Mouse (Mus musculus): Measurements from ENCODE around the gene Ankdd1a. TPM values are rescaled to one million over a fixed set of nuclear protein-coding genes. Genes with fewer than 3 reads are reported as not detected.
A peak's percentile ranks its signal among the peaks of the same experiment; 100 is the strongest.

Gene Ankdd1a
- total RNA-seq (2021) = 1 to 10 TPM; 1.7 to 1.9 TPM
- long read RNA-seq, experiment 1, partial matches to known transcripts = 0 of 1 reads
- long read RNA-seq, experiment 1, other reads (novel, unspliced or antisense) = 1 of 1 reads
- long read RNA-seq, experiment 2 = 0 reads

DNA sequence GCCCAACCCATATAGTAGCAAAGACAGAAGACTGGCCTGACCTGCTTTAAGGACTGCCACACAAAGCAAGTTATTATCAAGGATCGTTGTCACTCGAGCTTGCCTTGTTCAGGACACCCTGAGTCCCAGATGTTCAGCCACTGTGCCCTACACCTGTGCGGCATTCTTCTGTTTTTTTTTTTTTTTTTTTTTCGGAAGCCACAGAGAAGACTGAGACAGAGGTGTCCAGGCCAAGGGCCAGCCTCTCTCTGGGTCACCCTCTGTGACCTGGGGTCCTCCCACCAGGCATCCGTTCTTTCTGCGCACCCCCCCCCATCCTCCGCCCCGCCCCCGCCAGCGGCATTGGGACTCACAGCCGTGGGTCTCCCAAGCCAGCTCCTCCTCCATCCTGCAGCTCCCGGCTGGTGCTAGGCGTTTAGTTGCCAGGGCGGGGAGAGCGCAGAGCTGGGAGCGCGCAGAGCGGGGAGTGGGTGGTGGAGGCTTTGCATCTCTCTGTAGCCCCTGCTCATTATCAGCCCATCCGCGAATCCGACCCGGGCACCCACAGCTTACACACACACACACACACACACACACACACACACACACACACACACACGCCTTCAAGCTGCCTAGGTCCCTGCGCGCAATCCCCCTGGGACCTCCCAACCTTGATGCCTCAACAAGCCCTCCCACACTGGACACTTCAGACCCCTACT lies at the start of gene Ankdd1a:
Gene Ankdd1a (minus strand): TSS at position 387 of the 698 bp plus-strand sequence.
- DNase-seq (ENCODE audit: low spot score in 2 of 2) = peak; percentile 71 to 72

DNA sequence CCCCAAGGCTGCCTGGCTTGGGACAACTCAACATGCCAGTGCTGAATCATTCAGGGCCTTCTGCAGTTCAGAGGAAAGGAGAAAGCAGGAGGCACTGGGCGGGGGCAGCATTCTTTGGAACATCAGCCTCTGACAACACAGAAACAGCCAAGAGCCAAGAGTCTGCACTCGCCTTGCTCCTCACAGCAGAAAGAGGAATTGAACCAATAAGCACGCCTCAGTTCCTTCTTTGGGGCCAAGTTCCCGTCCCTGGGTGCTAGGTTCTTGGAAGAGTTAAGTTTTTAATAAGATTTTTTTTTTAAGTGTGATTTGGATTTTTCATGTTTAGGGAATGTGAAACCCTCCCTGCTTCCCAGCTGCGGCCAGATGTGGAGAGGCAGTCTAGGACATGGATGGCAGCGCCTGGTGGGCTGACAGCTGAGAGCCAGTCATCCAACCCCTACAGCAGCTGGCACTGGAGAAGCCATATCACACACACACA lies 49.5 kb upstream of the Ankdd1a start:
- no peak for DNase-seq (ENCODE audit: low spot score in 2 of 2)

DNA sequence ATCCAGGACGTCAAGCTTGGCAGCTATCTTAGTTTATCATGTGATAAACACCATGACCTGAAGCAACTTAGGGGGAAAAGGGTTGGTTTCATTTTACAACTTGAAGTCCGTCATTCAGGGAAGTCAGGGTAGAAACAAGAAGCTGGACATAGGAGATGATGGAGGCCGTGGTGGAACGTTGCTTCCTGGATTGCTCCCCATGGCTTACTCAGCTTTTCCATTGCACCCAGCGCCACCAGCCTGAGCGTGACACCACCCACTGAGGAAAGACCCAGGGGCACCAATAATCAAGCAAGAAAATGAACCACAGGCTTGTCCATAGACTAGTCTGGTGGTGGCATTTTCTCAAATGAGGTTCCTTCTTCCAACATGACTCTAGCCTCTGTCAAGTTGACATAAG lies 48.8 kb upstream of the Ankdd1a start:
- DNase-seq (ENCODE audit: low spot score in 2 of 2) = no peak

DNA sequence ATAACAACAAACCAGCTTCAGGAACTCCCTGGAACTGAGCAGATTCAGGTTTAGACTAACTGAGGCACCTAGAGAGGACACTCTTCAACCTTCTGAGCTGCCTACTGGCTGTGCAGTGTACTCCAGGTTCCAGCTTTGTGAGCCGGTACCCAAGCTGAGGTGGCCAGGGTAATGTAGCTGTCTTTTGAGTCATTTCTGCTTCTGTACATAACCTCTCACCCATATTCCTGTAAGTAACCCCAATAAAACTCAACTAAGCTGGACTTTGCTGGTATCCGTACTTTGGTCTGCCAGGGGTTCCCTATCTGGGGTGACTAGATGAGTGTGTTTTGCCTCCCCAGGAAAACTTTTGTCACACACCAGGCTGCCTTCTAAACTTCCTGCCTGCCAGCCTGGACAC lies 44.7 kb upstream of the Ankdd1a start:
- DNase-seq (ENCODE audit: low spot score in 2 of 2) = no peak

DNA sequence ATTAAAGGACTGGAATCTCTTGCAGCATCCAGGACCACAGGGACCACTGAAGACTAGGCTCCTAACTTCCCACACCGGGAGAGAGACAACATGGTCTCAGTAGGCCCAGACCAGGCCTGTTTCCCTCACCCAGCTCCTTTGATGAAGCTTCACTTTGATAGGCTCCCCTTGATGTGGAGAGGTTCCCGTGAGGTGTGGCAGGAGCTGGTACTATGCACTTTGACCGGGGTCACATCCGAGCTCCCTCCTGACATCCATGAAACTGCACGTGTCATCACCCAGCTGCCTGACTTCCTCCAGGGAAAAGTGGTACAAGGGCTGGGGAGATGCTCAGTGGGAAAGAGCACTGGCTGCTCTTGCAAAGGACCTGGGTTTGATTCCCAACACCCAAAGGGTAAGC lies 43.1 kb upstream of the Ankdd1a start:
- no peak for DNase-seq (ENCODE audit: low spot score in 2 of 2)

DNA sequence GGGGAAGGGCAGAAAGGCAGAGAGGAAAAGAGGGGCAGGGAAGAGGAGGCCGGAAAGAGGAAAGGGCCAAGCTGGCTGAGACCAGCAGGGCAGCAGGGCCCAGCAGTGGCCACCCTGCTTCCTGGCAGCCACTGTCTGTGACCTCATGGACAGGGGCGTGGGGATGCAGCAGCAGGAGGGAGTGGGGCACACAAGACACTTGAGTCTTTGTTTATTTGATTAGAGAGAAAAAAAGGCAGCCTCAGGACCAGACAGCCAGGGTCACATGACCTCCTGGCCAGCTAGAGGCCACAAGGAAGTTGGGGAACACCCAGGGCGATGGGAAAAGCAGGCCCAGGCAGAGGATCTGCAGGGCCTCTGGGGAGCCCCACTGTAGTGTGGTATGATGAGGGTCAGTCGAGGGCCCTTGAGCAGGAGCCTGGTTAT lies 42.1 kb upstream of the Ankdd1a start:
- peak; percentile 56 to 61 for DNase-seq (ENCODE audit: low spot score in 2 of 2)

DNA sequence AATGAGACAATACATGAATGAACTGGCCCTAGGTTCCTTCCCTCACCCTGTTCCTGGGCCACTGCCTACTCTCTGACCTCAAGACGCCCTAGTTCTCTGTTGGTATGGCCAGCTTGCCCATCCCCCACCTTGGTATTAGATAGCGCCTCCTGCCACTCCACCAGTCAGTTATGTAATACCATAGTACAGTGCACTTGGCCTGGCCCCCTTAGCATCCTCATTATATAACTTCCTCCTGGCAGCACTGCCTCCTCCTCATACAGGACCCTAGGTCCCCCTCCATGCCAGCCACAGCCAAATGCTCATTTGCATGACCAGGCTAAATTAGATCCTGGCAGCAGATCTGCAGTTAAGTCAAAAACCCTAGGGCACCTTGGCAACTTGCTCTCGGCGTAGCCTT lies 41.0 kb upstream of the Ankdd1a start:
- peak in 1 of 2 experiments; percentile 54 for DNase-seq (ENCODE audit: low spot score in 2 of 2)

DNA sequence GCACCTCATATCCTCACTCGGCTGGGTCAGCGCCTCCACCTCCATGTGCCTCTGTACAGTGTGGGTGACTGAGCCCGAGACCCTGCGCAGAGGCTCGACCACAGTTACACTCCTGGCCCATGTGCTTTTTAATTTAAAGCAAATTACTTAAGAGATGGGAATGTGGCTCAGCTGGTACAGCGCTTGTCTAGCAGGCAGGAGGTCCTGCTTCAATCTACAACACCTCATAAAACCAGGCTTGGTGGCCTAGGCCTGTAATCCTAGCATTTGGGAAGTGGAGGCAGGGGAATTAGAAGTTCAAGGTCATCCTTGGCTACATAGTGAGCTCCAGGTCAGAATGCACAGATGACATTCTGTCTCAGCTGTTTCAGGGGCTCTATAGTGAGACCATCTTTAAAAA lies 38.8 kb upstream of the Ankdd1a start:
- DNase-seq (ENCODE audit: low spot score in 2 of 2) = no peak

DNA sequence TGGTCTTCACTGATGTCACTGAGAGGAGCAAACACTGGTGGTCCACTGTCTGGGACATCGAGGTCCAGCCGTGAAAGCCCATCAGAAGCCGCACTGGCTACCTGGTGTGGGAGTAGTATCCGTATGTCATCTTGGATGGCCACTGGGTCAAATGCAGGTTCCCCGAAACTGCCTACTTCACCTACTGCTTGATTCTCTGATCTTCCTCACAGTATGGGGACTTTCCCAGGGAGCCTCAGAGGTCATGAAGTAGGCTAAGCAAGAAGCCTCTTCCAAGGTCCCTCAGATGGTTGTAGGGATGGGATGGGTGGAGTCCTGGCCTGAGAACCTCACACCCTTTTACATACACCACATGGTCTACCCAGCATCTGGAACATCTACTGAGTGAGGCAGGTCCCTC lies 37.0 kb upstream of the Ankdd1a start:
- no peak for DNase-seq (ENCODE audit: low spot score in 2 of 2)

DNA sequence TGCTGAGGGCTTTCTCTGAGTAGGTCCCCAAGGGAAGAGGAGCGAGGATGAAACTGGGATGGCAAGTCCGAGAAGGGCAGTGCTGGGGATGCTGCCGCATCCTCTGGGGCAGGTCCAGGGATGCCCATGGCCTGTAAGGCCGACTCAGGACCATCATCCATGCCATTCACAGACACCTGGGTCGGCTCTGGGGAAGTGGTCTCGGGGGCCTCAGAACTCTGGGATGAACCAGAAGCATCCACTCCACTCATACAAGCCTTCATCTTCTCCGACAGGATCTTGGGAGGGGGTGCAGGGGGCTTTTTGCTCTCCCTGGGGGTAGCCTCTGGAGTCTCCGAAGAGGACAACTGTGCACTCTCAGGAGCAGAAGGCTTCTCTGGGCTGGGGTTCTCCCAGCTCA lies 36.4 kb upstream of the Ankdd1a start:
- no peak for DNase-seq (ENCODE audit: low spot score in 2 of 2)

DNA sequence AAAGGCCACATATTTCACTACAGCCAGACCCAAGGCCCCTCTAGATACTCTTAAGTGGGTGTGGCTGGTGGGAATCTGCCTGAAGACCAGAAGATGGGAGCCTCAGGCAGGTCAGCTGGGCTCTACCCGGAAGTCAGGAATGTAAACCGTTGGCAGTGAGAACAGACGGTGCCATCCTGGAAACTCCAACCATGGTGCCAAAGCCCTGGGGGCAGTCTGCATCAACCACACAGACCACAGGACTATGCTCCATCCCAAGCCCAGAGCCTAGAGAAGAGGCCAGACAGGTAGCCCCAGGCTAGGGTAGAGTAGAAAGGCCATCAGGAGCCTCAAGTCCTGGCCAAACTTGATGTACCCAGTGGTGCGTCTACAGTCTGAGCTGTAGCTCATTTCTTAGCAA lies 35.6 kb upstream of the Ankdd1a start:
- no peak for DNase-seq (ENCODE audit: low spot score in 2 of 2)

DNA sequence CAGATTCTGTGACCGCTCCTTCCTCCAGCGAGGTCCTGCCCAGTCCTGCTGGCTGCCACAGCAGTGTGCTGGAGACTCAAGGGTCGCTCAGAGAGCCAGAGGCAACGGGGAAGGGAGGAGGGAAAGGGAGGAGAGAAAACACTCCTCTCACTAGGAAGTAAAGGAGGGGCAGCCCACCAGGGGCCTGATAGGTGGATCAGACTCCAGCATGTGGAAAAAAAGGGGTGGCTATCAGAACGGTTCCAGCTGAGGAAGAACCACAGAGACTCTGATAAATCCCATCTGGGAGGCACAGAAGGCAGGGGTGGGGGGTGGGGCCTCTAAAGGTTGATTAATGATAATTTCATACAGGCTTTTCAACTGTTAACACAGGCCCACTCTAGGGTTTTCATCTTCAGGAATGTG lies 35.0 kb upstream of the Ankdd1a start:
- no peak for DNase-seq (ENCODE audit: low spot score in 2 of 2)

DNA sequence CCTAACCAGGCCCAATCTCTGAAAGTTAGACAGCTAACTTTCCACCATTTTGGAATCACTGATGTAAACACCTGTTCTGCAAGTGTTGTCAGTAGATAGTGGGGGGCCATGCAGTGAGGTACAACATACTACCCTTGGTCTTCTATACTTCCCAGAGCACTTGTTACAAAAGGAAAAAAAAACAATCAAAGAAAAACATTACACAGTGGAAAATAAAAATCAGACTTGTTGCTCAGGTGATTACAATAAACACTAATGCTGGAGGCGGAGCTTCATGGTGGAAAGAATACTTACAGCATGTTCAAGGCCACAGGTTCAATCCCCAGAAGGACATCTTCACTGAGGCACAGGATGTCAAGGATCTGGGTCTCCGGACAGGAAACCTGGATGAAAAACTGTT lies 32.7 kb upstream of the Ankdd1a start:
- no peak for DNase-seq (ENCODE audit: low spot score in 2 of 2)

DNA sequence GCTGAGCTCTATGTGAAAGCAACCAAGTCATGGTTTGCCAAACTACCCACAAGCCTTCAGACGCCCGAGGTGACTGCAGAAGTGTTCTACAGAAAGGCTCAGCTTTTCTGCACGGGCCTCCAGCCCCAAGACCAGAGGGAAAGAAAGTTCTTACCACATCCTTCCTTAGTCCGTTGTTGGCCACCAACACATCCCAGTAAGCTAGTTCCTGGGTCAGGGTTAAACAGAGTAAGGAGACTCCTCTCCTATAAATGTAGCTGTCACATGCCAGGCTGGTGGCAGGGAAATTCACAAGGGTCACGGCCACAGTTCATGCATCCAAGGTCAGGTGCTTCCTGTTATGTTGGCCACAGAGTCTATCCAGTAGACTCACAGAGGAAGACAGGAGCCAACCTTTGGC lies 32.1 kb upstream of the Ankdd1a start:
- no peak for DNase-seq (ENCODE audit: low spot score in 2 of 2)

DNA sequence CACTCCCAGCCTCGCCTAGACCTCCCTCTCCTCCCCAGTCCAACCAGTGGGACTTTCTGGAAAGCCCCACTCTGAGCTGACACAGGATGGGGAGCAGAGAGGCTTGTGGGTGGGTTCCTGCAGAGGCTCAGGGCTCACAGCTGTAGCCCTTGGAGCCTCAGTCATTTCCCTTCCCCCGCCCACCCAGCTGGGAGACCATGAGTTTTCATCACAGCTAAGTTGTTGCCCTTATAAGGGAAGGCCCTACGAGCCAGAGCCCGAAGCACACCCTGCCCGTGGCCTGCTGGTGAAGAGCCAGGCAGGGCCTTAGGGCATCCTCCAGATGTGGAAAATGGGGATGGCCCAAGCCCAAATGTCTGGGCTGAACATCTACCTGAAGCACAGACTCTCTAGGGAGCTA lies 31.0 kb upstream of the Ankdd1a start:
- no peak for DNase-seq (ENCODE audit: low spot score in 2 of 2)

DNA sequence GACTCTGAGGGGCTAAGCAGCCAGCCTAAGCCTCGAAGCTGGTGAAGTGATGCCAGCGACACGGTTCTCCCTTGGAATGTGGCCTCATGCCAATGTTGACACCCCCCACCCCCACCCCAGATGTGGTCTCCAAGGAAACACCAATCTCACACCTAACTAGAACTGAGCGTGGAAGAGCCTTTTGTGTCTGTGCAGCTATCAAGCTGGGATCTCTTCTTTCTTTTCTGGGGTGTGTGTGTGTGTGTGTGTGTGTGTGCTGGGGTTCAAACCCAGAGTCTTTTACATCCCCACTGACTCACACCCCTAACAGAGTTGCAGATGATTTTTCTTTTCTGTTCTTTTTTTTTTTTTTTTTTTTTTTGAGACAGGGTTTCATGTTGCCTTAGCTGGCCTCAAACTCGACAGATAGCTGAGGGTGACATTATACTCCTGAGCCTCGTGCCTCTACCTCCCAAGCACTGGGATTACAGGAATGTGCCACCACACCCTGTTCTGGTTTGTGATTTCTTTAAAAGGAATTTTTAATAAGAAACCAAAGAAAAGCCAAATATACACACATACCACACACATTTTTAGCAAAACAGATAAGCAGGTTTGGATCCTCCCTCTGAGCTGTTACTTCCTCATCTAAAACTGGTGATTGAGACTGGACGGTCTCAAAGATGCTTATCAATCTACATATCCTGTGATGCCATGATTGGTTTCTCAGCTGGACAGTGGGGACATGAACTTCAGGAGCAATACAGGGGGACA lies 30.3 kb upstream of the Ankdd1a start:
- no peak for DNase-seq (ENCODE audit: low spot score in 2 of 2)

DNA sequence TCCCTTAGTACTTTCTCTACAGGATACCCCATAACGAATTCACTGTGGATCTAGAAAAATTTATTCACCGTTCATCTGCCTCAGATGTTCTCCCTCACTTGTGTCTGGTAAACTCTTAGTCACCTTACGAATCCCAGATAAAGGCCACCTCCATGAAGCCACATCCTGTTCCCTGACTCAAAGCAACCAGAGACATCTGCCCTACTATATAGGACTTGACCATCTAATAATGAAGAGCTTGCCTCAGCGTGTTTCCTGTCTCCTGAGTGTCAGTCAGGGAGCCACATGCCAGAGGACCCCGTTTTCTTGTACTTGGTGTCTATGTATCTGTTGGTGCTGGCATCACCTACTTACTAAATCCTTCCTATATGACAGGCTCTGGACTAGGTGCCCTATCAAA lies 29.6 kb upstream of the Ankdd1a start:
- DNase-seq (ENCODE audit: low spot score in 2 of 2) = no peak

DNA sequence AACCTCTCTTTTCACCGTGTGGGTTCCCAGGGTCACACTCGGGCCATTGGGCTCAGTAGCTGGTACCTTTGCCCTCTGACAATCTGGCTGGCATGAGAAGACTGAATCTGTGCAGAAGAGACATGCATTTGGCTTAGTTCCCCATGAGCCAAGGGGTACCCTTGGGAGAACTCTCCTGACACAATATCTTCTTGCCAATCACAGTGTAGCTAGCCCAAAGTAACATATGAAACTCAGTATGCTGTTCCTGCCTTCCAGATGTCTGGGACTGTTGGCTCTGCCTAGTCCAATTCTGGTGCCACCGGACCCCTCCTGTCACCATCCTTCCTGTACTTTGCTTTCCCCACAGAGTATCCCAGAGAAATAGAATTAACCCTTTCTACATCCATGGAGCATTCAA lies 29.1 kb upstream of the Ankdd1a start:
- no peak for DNase-seq (ENCODE audit: low spot score in 2 of 2)

DNA sequence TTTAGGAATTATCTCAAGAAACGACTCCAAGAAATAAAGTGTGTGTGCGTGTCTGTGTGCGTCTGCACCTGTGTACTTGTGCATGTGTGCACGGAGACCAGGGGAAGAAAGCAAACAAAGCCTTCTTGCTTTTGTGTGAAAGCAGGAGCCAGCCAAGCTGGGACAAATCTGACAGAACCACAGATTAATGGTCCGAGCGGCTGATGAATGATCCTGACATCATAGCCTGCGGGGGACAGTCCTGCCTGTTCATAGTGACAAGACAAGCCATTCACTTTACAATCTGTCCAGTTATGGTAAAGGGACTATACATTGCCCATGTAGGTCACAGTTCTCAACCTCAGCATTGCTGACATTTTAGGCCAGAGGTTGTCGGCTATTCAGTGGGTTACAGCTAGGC lies 28.3 kb upstream of the Ankdd1a start:
- no peak for DNase-seq (ENCODE audit: low spot score in 2 of 2)

DNA sequence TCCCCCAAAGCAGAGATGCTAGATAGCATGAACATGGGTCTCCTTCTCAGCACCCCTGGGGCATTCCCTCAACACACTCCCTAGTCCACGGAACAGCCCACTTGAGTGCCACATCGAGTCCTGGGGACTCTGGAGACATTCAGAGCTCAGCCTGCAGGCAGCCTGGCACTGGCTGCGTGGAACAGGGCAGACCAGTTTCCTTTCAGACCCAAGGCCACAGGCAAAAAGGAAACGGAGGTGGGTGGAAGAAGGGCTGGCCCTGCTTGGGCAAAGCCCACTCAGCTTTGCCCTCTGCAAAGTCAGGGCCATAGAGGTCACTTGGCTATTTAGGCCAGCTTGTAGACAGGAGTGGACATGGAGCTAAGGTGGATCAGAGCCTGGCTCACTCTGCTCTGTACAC lies 27.9 kb upstream of the Ankdd1a start:
- DNase-seq (ENCODE audit: low spot score in 2 of 2) = no peak

DNA sequence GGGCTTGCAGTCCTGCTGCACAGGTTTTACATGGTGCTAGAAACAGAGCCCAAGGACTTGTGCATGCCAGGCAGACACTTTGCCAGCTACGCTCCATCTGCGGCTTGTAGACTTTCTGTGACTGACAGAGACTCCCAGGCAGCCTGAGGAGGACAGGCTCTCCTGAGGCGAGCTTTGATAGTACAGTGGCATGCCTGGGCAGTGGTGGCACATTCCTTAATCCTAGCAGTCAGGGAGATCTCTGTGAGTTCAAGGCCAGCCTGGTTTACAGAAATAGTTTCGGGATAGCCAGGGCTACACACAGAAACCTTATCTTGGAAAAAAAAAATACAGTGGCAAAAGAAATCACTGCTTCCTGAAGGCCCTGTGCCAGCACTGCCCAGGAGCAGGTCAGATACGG lies 27.1 kb upstream of the Ankdd1a start:
- DNase-seq (ENCODE audit: low spot score in 2 of 2) = no peak

DNA sequence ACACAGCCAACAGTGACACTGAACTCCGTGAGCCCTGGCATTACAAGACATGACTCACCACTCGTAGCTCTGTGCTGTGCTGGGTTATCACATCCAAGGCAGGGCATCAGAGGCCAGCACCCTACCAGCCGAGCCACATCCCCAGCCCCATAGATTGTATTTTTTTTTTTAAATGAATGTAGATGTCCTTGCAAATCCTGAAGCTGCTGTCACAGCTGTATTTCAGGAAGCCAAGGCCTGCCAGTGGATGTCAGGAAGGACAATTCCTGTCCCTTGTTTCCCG lies 26.4 kb upstream of the Ankdd1a start:
- no peak for DNase-seq (ENCODE audit: low spot score in 2 of 2)
